Mouse (Mus musculus) erythroblast, embryonic 14.5 days (primary cell): ENCODE data around the gene St13. TPM values are rescaled to one million over a fixed set of nuclear protein-coding genes. Genes with fewer than 3 reads are reported as not detected.

Source experiments
- H3K27me3 ChIP-seq: 2 replicates; pipeline ENCODE4 v1.6.1; 2012; ENCODE audit warnings: inconsistent platforms; ENCODE audit not compliant: control insufficient read depth
- H3K36me3 ChIP-seq: 2 replicates; pipeline ENCODE4 v1.6.1; 2012; ENCODE audit warnings: mild to moderate bottlenecking, inconsistent platforms; ENCODE audit not compliant: control insufficient read depth
- H3K4me1 ChIP-seq: 2 replicates; pipeline ENCODE4 v1.6.1; 2012; ENCODE audit warnings: inconsistent platforms; ENCODE audit not compliant: control insufficient read depth
- H3K4me3 ChIP-seq: replicated peaks from 2 replicates; pipeline ENCODE3; 2012; ENCODE audit warnings: moderate library complexity, mild to moderate bottlenecking, inconsistent platforms
- H3K9me3 ChIP-seq: 2 replicates; pipeline ENCODE4 v1.6.1; 2012; ENCODE audit warnings: low read length, inconsistent platforms, mixed read lengths; ENCODE audit not compliant: control insufficient read depth
- GATA1 ChIP-seq: IDR thresholded peaks from 2 replicates; pipeline ENCODE4 v1.6.1; 2012; ENCODE audit warnings: low read length, inconsistent platforms, mixed read lengths
- TAL1 ChIP-seq: IDR thresholded peaks from 3 replicates; pipeline ENCODE4 v1.6.1; 2012; ENCODE audit warnings: low read length, inconsistent platforms, mixed read lengths
- polyA plus RNA-seq: library from polyadenylated mRNA; stranded (reverse); fragments of >175 nt; gene quantifications from 2 replicates; pipeline ENCODE4 v1.2.3, GENCODE M21; 2012

St13 gene
- polyA plus RNA-seq, 1 experiment, result 4.8 TPM

- Histone ChIP-seq H3K4me1 (0 out of 2 replicates have a peak, but pooled peaks cover 2% of the 10 kb centered on the region), H3K4me3 (no peak overlapping the region), H3K9me3 (no peaks in the 10 kb centered on the region), H3K27me3 (no peaks in the 10 kb centered on the region), H3K36me3 (peaks cover 77% of the 10 kb centered on the region)
- TF ChIP-seq TAL1, result no peak
- TF ChIP-seq GATA1, result no peak
Measured at GRCm38 (mm10) chr15:81330816-81331433, 69.0 kb downstream of the St13 start.

- H3K4me1 ChIP-seq, result no peaks in the 10 kb centered on the region
- no peak overlapping the region for H3K4me3 ChIP-seq
- no peak for TF ChIP-seq GATA1
- TF ChIP-seq TAL1, result no peak
- no peaks in the 10 kb centered on the region for H3K9me3 ChIP-seq
- H3K27me3 ChIP-seq, result no peaks in the 10 kb centered on the region
- peaks cover 75% of the 10 kb centered on the region for H3K36me3 ChIP-seq
Measured at GRCm38 (mm10) chr15:81329721-81330369, 70.0 kb downstream of the St13 start.

- Histone ChIP-seq H3K9me3 (no peaks in the 10 kb centered on the region), H3K27me3 (no peaks in the 10 kb centered on the region), H3K4me1 (no peaks in the 10 kb centered on the region), H3K36me3 (peaks cover 69% of the 10 kb centered on the region), H3K4me3 (no peak overlapping the region)
- TF ChIP-seq GATA1, result no peak
- no peak for TF ChIP-seq TAL1
Measured at GRCm38 (mm10) chr15:81327501-81327900, 72.4 kb downstream of the St13 start.

GRCm38 (mm10) chr15:81324979-81325378 lies 74.9 kb downstream of the St13 start:
- Histone ChIP-seq H3K36me3 (peaks cover 77% of the 10 kb centered on the region), H3K4me3 (no peak overlapping the region), H3K9me3 (no peaks in the 10 kb centered on the region), H3K4me1 (no peaks in the 10 kb centered on the region), H3K27me3 (no peaks in the 10 kb centered on the region)
- no peak for TF ChIP-seq TAL1
- TF ChIP-seq GATA1, result no peak

GRCm38 (mm10) chr15:81320137-81320536 lies 79.7 kb downstream of the St13 start:
- H3K9me3 ChIP-seq, result peaks cover 2% of the 10 kb centered on the region; the same call in 1 of the 2 replicates
- TF ChIP-seq GATA1, result no peak
- TF ChIP-seq TAL1, result no peak
- H3K27me3 ChIP-seq, result no peaks in the 10 kb centered on the region
- H3K36me3 ChIP-seq, result peaks cover 63% of the 10 kb centered on the region
- H3K4me3 ChIP-seq, result no peak overlapping the region
- no peaks in the 10 kb centered on the region for H3K4me1 ChIP-seq

GRCm38 (mm10) chr15:81319462-81319861 lies 80.4 kb downstream of the St13 start:
- no peaks in the 10 kb centered on the region for H3K27me3 ChIP-seq
- no peak overlapping the region for H3K4me3 ChIP-seq
- TF ChIP-seq TAL1 (no peak), GATA1 (no peak)
- no peaks in the 10 kb centered on the region for H3K4me1 ChIP-seq
- H3K9me3 ChIP-seq, result peaks cover 2% of the 10 kb centered on the region; the same call in 1 of the 2 replicates
- H3K36me3 ChIP-seq, result peaks cover 60% of the 10 kb centered on the region

GRCm38 (mm10) chr15:81313928-81314327 lies 85.9 kb downstream of the St13 start:
- Histone ChIP-seq H3K4me3 (no peak overlapping the region), H3K27me3 (no peaks in the 10 kb centered on the region), H3K9me3 (peaks cover 2% of the 10 kb centered on the region; the same call in 1 of the 2 replicates), H3K36me3 (peaks cover 16% of the 10 kb centered on the region), H3K4me1 (no peaks in the 10 kb centered on the region)
- no peak for TF ChIP-seq GATA1
- no peak for TF ChIP-seq TAL1

Other genes with a start within 250 kb of the St13 start
- 0.47 and 0.51 TPM in 2 replicates for gene Mrtfa, start 209.3 kb downstream of the St13 start, polyA plus RNA-seq
- not detected in 2 replicates for gene Mchr1, start 164.6 kb downstream of the St13 start, polyA plus RNA-seq
- 0.42 and 0.54 TPM in 2 replicates for gene Slc25a17, start 39.3 kb downstream of the St13 start, polyA plus RNA-seq
- 0.03 and 0.06 TPM in 2 replicates for gene Xpnpep3, start 61 bp upstream of the St13 start, polyA plus RNA-seq
- 0.03 and 0.04 TPM in 2 replicates for gene Dnajb7, start 8.2 kb upstream of the St13 start, polyA plus RNA-seq
- 2.0 and 2.4 TPM in 2 replicates for gene Rbx1, start 66.2 kb upstream of the St13 start, polyA plus RNA-seq
- gene Ep300, start 185.3 kb upstream of the St13 start, polyA plus RNA-seq, result 2.2 and 2.4 TPM in 2 replicates